Mouse (Mus musculus): ENCODE measurements around the gene Fam49a. TPM values are rescaled to one million over a fixed set of nuclear protein-coding genes. Genes with fewer than 3 reads are reported as not detected.

The Fam49a gene
- polyA plus RNA-seq, 1 experiment, result 10.1 TPM

DNA sequence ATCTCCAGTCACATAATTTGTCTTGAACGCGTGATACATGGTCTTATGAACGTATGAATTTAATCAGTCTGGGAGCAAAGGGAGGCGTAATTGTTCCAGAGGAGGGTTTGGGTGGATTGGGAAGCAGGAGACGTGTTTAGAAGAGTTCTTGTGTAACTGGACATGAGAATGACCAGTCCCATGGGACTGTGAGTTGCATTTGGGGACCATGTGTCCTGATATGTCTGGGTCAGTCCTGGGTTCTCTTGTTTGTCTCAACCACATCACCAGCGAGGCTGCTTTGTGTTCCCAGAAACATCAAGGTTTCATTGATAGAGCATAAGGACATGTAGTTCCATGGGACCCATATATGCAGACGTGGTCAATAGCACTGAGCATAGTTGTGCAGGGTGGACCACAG is 36.5 kb downstream of the Fam49a start:
- no peaks in the 10 kb centered on the region for H3K4me1 ChIP-seq (ENCODE audit: control insufficient read depth, insufficient read depth, low read length)

DNA sequence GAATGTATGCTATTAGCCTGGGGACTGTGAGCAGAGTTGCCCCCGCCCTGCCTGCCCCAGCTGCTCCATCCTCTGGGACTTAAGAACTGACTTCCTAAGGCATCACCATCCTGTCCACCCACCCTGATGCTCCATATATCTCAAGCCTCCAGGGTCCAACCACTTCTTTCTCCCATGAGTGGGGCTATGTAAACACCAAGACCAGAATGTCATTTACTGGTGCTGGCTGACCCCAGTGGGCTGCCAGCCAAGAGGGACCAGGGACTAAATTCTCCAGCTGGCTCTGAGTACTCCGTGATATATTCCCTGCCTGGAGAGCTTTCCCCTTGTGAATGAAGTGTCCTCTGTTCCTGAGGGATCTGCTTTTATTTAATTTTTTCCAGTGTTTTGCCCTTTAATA is 37.4 kb downstream of the Fam49a start:
- Histone ChIP-seq H3K9me3 (replicated peaks; ENCODE audit: control insufficient read depth, insufficient read depth, low read length, poor library complexity, severe bottlenecking) (no peaks in the 10 kb centered on the region), H3K27me3 (ENCODE audit: control insufficient read depth, insufficient read depth, low read length, poor library complexity, severe bottlenecking) (no peaks in the 10 kb centered on the region), H3K27ac (ENCODE audit: insufficient read depth, low read length) (no peak overlapping the region), H3K36me3 (ENCODE audit: control insufficient read depth, insufficient read depth, low read length, poor library complexity, severe bottlenecking) (no peaks in the 10 kb centered on the region), H3K9ac (ENCODE audit: low read depth, poor library complexity, severe bottlenecking) (no peak overlapping the region), H3K4me3 (ENCODE audit: low read depth, low read length) (no peak overlapping the region), H3K4me1 (ENCODE audit: control insufficient read depth, insufficient read depth, low read length) (no peaks in the 10 kb centered on the region)
- TF ChIP-seq EP300 (IDR thresholded peaks at IDR 0.05; ENCODE audit: insufficient read depth, low read depth, low read length) (no peak), CTCF (IDR thresholded peaks at IDR 0.05; ENCODE audit: low read depth, low read length) (no peak), POLR2A (IDR thresholded peaks at IDR 0.05; ENCODE audit: insufficient read depth, low read length) (no peak)

More for the DNA sequence above, 36.5 kb downstream of the Fam49a start:
- Histone ChIP-seq H3K27ac (ENCODE audit: insufficient read depth, low read length) (no peak overlapping the region), H3K4me3 (ENCODE audit: low read depth, low read length) (no peak overlapping the region), H3K9me3 (replicated peaks; ENCODE audit: control insufficient read depth, insufficient read depth, low read length, poor library complexity, severe bottlenecking) (no peaks in the 10 kb centered on the region), H3K36me3 (ENCODE audit: control insufficient read depth, insufficient read depth, low read length, poor library complexity, severe bottlenecking) (no peaks in the 10 kb centered on the region), H3K27me3 (ENCODE audit: control insufficient read depth, insufficient read depth, low read length, poor library complexity, severe bottlenecking) (no peaks in the 10 kb centered on the region), H3K9ac (ENCODE audit: low read depth, poor library complexity, severe bottlenecking) (no peak overlapping the region)
- TF ChIP-seq POLR2A (IDR thresholded peaks at IDR 0.05; ENCODE audit: insufficient read depth, low read length) (no peak), EP300 (IDR thresholded peaks at IDR 0.05; ENCODE audit: insufficient read depth, low read depth, low read length) (no peak), CTCF (IDR thresholded peaks at IDR 0.05; ENCODE audit: low read depth, low read length) (no peak)

DNA sequence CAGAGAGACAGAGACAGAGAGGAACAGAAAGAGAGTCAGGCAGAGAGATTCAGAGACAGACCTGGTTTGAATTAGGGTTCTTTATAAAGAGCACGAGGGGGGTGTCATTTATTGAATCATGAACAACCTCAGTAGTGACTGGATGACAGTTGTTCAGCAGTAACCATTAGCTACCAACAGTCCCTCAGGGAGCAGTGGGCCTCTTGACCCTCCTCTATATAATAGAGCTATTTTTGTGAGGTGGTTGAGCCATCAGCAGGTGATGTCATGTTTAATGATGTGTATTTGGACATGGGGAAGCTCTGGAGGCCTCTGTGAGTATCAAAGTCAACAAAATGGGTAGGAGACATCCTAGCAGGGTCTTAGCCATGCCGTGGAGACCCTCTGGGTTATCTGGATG is 39.2 kb downstream of the Fam49a start:
- Histone ChIP-seq H3K9ac (ENCODE audit: low read depth, poor library complexity, severe bottlenecking) (no peak overlapping the region), H3K9me3 (replicated peaks; ENCODE audit: control insufficient read depth, insufficient read depth, low read length, poor library complexity, severe bottlenecking) (no peaks in the 10 kb centered on the region), H3K4me3 (ENCODE audit: low read depth, low read length) (no peak overlapping the region), H3K27me3 (ENCODE audit: control insufficient read depth, insufficient read depth, low read length, poor library complexity, severe bottlenecking) (no peaks in the 10 kb centered on the region), H3K36me3 (ENCODE audit: control insufficient read depth, insufficient read depth, low read length, poor library complexity, severe bottlenecking) (no peaks in the 10 kb centered on the region), H3K4me1 (ENCODE audit: control insufficient read depth, insufficient read depth, low read length) (no peaks in the 10 kb centered on the region), H3K27ac (ENCODE audit: insufficient read depth, low read length) (no peak overlapping the region)
- no peak for TF ChIP-seq EP300 (IDR thresholded peaks at IDR 0.05; ENCODE audit: insufficient read depth, low read depth, low read length)
- TF ChIP-seq POLR2A (IDR thresholded peaks at IDR 0.05; ENCODE audit: insufficient read depth, low read length), result no peak
- TF ChIP-seq CTCF (IDR thresholded peaks at IDR 0.05; ENCODE audit: low read depth, low read length), result no peak

DNA sequence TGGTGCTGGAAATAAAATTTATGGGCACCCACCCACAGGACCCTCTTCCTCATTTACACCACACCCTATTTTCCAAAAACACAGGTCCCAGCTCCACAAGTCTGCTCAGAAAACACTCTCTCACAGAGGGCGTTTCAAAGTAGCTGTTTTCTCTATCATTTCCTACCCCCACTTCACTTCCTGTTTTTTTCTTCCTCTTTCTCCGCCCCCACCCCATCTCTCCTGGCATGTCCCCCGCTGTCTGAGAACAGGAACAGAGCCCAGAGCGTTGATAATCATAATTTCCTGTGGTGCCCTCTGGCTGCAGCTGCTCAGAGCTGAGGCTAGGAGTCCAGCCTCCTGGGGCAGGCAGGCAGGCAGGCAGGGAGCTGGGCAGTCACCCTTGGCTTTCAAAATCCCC is 39.9 kb downstream of the Fam49a start:
- Histone ChIP-seq H3K4me3 (ENCODE audit: low read depth, low read length) (no peak overlapping the region), H3K9me3 (replicated peaks; ENCODE audit: control insufficient read depth, insufficient read depth, low read length, poor library complexity, severe bottlenecking) (no peaks in the 10 kb centered on the region), H3K9ac (ENCODE audit: low read depth, poor library complexity, severe bottlenecking) (no peak overlapping the region), H3K27ac (ENCODE audit: insufficient read depth, low read length) (no peak overlapping the region), H3K27me3 (ENCODE audit: control insufficient read depth, insufficient read depth, low read length, poor library complexity, severe bottlenecking) (no peaks in the 10 kb centered on the region), H3K4me1 (ENCODE audit: control insufficient read depth, insufficient read depth, low read length) (no peaks in the 10 kb centered on the region), H3K36me3 (ENCODE audit: control insufficient read depth, insufficient read depth, low read length, poor library complexity, severe bottlenecking) (no peaks in the 10 kb centered on the region)
- TF ChIP-seq POLR2A (IDR thresholded peaks at IDR 0.05; ENCODE audit: insufficient read depth, low read length), result no peak
- no peak for TF ChIP-seq EP300 (IDR thresholded peaks at IDR 0.05; ENCODE audit: insufficient read depth, low read depth, low read length)
- no peak for TF ChIP-seq CTCF (IDR thresholded peaks at IDR 0.05; ENCODE audit: low read depth, low read length)

DNA sequence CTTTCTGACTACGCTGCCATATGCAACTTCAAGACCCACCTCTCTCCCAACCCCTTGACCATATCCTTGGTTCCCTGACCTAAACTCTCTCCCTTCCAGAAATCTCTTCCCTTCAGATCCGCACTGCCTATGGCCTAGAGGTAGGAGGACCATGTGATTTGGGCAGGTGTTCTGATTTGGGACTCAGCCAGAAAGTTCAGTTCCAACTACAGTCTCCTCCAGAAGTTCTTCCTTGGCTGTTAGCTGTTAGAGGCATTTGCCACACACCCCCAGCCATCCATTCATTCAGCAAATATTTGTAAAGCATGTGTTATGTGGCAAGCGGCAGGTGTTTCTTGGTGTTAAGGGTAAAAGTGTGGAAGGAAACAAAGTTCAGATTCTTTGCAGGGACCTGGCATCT is 44.3 kb downstream of the Fam49a start:
- Histone ChIP-seq H3K4me3 (ENCODE audit: low read depth, low read length) (no peak overlapping the region), H3K9me3 (replicated peaks; ENCODE audit: control insufficient read depth, insufficient read depth, low read length, poor library complexity, severe bottlenecking) (no peaks in the 10 kb centered on the region), H3K4me1 (ENCODE audit: control insufficient read depth, insufficient read depth, low read length) (no peaks in the 10 kb centered on the region), H3K27ac (ENCODE audit: insufficient read depth, low read length) (no peak overlapping the region), H3K9ac (ENCODE audit: low read depth, poor library complexity, severe bottlenecking) (no peak overlapping the region), H3K36me3 (ENCODE audit: control insufficient read depth, insufficient read depth, low read length, poor library complexity, severe bottlenecking) (no peaks in the 10 kb centered on the region), H3K27me3 (ENCODE audit: control insufficient read depth, insufficient read depth, low read length, poor library complexity, severe bottlenecking) (no peaks in the 10 kb centered on the region)
- no peak for TF ChIP-seq POLR2A (IDR thresholded peaks at IDR 0.05; ENCODE audit: insufficient read depth, low read length)
- TF ChIP-seq CTCF (IDR thresholded peaks at IDR 0.05; ENCODE audit: low read depth, low read length), result no peak
- no peak for TF ChIP-seq EP300 (IDR thresholded peaks at IDR 0.05; ENCODE audit: insufficient read depth, low read depth, low read length)

DNA sequence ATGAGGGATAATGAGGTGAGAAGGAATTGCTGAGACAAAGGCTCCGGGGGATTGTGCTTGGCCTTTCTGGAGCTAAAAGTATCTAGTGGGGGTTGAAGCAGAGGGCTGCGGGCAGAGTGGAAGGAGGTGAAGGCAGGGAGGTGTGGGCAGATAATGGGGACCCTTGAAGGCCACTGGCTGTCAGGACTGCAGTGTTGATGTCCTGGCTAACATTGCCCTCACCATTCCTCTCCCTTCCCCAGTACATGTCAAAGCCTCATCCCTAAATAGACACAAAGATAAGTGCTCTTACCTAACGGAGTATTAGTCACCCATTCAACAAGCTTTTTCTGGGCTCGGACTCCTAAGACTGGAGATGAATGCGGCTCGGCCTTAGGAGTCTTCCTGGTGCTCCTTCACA is 44.9 kb downstream of the Fam49a start:
- Histone ChIP-seq H3K36me3 (ENCODE audit: control insufficient read depth, insufficient read depth, low read length, poor library complexity, severe bottlenecking) (no peaks in the 10 kb centered on the region), H3K9me3 (replicated peaks; ENCODE audit: control insufficient read depth, insufficient read depth, low read length, poor library complexity, severe bottlenecking) (no peaks in the 10 kb centered on the region), H3K27me3 (ENCODE audit: control insufficient read depth, insufficient read depth, low read length, poor library complexity, severe bottlenecking) (no peaks in the 10 kb centered on the region), H3K9ac (ENCODE audit: low read depth, poor library complexity, severe bottlenecking) (no peak overlapping the region), H3K4me1 (ENCODE audit: control insufficient read depth, insufficient read depth, low read length) (no peaks in the 10 kb centered on the region), H3K4me3 (ENCODE audit: low read depth, low read length) (no peak overlapping the region), H3K27ac (ENCODE audit: insufficient read depth, low read length) (no peak overlapping the region)
- no peak for TF ChIP-seq POLR2A (IDR thresholded peaks at IDR 0.05; ENCODE audit: insufficient read depth, low read length)
- TF ChIP-seq CTCF (IDR thresholded peaks at IDR 0.05; ENCODE audit: low read depth, low read length), result no peak

All from ES-Bruce4 (cell line).